In genomic region chr12:15811682-15812081, GRCm38 (mm10) we compare ENCODE assay signal across 8 mouse cellular contexts. TPM values are rescaled to one million over a fixed set of nuclear protein-coding genes. Genes with fewer than 3 reads are reported as not detected.
DNase-seq lines count a peak whose midpoint lies in the region; ATAC-seq and TF ChIP-seq lines count a peak whose summit lies in the region.

No protein-coding gene starts in this region.

- TF ChIP-seq CTCF in olfactory bulb, adult 2 months (IDR thresholded peaks at IDR 0.05; ENCODE audit: insufficient read depth, low read depth, low read length) = no peak

- H3K27ac ChIP-seq in embryonic facial prominence, embryonic 11.5 days (replicated peaks; ENCODE audit: low read depth, low read length) = no peak overlapping the region
- peak overlapping the region; percentile 99 for H3K27ac ChIP-seq in hindbrain, embryonic 13.5 days
- no peak overlapping the region for H3K27ac ChIP-seq in limb, embryonic 14.5 days (replicated peaks; ENCODE audit: low read depth, low read length)
- H3K27ac ChIP-seq in olfactory bulb, adult 2 months (ENCODE audit: insufficient read depth, low read depth, low read length) = peak overlapping the region; percentile 57

- intact Hi-C loops in heart, postnatal 25 days (cut with DNase I) = loop anchor here (5.0 to 10.0 kb wide), 3 partner anchors 69 to 203 kb away; no protein-coding TSS in a partner anchor

- H3K4me1 ChIP-seq in embryonic facial prominence, embryonic 11.5 days (ENCODE audit: control insufficient read depth, insufficient read depth, low read length) = no peaks in the 10 kb centered on the region; the same call in 1 of the 2 replicates
- peaks cover 57% of the 10 kb centered on the region for H3K4me1 ChIP-seq in hindbrain, embryonic 13.5 days (replicated peaks)
- peaks cover 25% of the 10 kb centered on the region for H3K4me1 ChIP-seq in limb, embryonic 14.5 days (ENCODE audit: control insufficient read depth, insufficient read depth, low read length)
- H3K4me1 ChIP-seq in olfactory bulb, adult 2 months (ENCODE audit: control insufficient read depth, insufficient read depth, low read length) = peaks cover 14% of the 10 kb centered on the region

- H3K4me2 ChIP-seq in embryonic facial prominence, embryonic 11.5 days (ENCODE audit: low read depth, low read length) = peak overlapping the region; percentile 5
- H3K4me2 ChIP-seq in hindbrain, embryonic 13.5 days = peak overlapping the region; percentile 86
- peak overlapping the region; percentile 73 for H3K4me2 ChIP-seq in limb, embryonic 14.5 days (replicated peaks; ENCODE audit: low read depth, low read length, severe bottlenecking)

- no peak overlapping the region for H3K4me3 ChIP-seq in embryonic facial prominence, embryonic 11.5 days (ENCODE audit: low read depth, low read length)
- peak overlapping the region; percentile 88 for H3K4me3 ChIP-seq in hindbrain, embryonic 13.5 days
- peak overlapping the region; percentile 67 for H3K4me3 ChIP-seq in limb, embryonic 14.5 days (replicated peaks; ENCODE audit: low read length)
- H3K4me3 ChIP-seq in olfactory bulb, adult 2 months (ENCODE audit: insufficient read depth, low read depth, low read length) = peak overlapping the region; percentile 22

- H3K9ac ChIP-seq in embryonic facial prominence, embryonic 11.5 days (replicated peaks; ENCODE audit: low read length) = no peak overlapping the region
- peak overlapping the region; percentile 98 for H3K9ac ChIP-seq in hindbrain, embryonic 13.5 days
- H3K9ac ChIP-seq in limb, embryonic 14.5 days (ENCODE audit: low read depth, low read length, severe bottlenecking) = peak overlapping the region; percentile 22; the same call in 1 of the 2 replicates

- WGBS in embryonic facial prominence, embryonic 11.5 days = 10% methylated on average over 4 of the region's 4 CpGs
- WGBS in hindbrain, embryonic 13.5 days = 11% methylated on average over 4 of the region's 4 CpGs
- WGBS in limb, embryonic 14.5 days = 28% methylated on average over 4 of the region's 4 CpGs
- WGBS in olfactory bulb, adult 2 months = 25% methylated on average over 4 of the region's 4 CpGs

- no peaks in the 10 kb centered on the region for H3K9me3 ChIP-seq in embryonic facial prominence, embryonic 11.5 days (replicated peaks; ENCODE audit: control insufficient read depth, low read length)
- no peaks in the 10 kb centered on the region for H3K9me3 ChIP-seq in hindbrain, embryonic 13.5 days
- H3K9me3 ChIP-seq in limb, embryonic 14.5 days (ENCODE audit: control insufficient read depth, low read length) = no peaks in the 10 kb centered on the region

- no peaks in the 10 kb centered on the region for H3K36me3 ChIP-seq in embryonic facial prominence, embryonic 11.5 days (replicated peaks; ENCODE audit: control insufficient read depth, insufficient read depth, low read depth, low read length)
- H3K36me3 ChIP-seq in hindbrain, embryonic 13.5 days = peaks cover 32% of the 10 kb centered on the region
- peaks cover 30% of the 10 kb centered on the region for H3K36me3 ChIP-seq in limb, embryonic 14.5 days (ENCODE audit: control insufficient read depth, insufficient read depth, low read length)

- no peaks in the 10 kb centered on the region for H3K27me3 ChIP-seq in embryonic facial prominence, embryonic 11.5 days (ENCODE audit: control insufficient read depth, insufficient read depth, low read length)
- H3K27me3 ChIP-seq in hindbrain, embryonic 13.5 days = no peaks in the 10 kb centered on the region
- H3K27me3 ChIP-seq in limb, embryonic 14.5 days (ENCODE audit: control insufficient read depth, insufficient read depth, low read length) = no peaks in the 10 kb centered on the region

- no peak for TF ChIP-seq POLR2A in limb, embryonic 14.5 days (IDR thresholded peaks at IDR 0.05; ENCODE audit: borderline replicate concordance, extremely low read depth, insufficient read depth, insufficient read length)
- no peak for TF ChIP-seq POLR2A in olfactory bulb, adult 2 months (IDR thresholded peaks at IDR 0.05; ENCODE audit: insufficient read depth, low read depth, low read length)

- ATAC-seq in embryonic facial prominence, embryonic 11.5 days (replicated peaks; ENCODE audit: insufficient number of reproducible peaks, low FRiP score, low TSS enrichment, low read depth) = no peak
- no peak for ATAC-seq in hindbrain, embryonic 13.5 days (ENCODE audit: low FRiP score)
- no peak for ATAC-seq in limb, embryonic 14.5 days (ENCODE audit: low FRiP score, low read depth)
- ATAC-seq in erythroid progenitor cell, adult 5-6 weeks (replicated peaks; ENCODE audit: low FRiP score, poor library complexity, severe bottlenecking) = no peak

- peak; percentile 90 for DNase-seq in heart, adult 11 months
- DNase-seq in heart, postnatal 25 days (ENCODE audit: low spot score) = no peak
- DNase-seq in embryonic facial prominence, embryonic 11.5 days (ENCODE audit: low spot score) = peak; percentile 33
- DNase-seq in limb, embryonic 14.5 days (ENCODE audit: low spot score) = peak; percentile 38
- DNase-seq in cerebellum, adult 9-10 months = no peak

RNA-seq across cellular contexts. Expression of gene Trib2, which starts 5.0 kb away (rescaled TPM):
- 10 to 100 TPM; 39.1 to 41.1 TPM for total RNA-seq in heart, postnatal 25 days (2021)
- 60.1 and 61.7 TPM in 2 replicates for polyA plus RNA-seq in embryonic facial prominence, embryonic 11.5 days (2014; fragmentation: Nextera tagmentation; extraction: Ambion mirVana)
- 128 and 135 TPM in 2 replicates for polyA plus RNA-seq in hindbrain, embryonic 13.5 days (2015; fragmentation: Nextera tagmentation; extraction: Ambion mirVana)
- 44.7 and 53.0 TPM in 2 replicates for polyA plus RNA-seq in limb, embryonic 14.5 days (2012; rRNA removed)
- 64.2 and 71.1 TPM in 2 replicates for polyA plus RNA-seq in limb, embryonic 14.5 days (2014; fragmentation: Nextera tagmentation; extraction: Ambion mirVana)
- not detected in 2 replicates for polyA plus RNA-seq in olfactory bulb, adult 2 months (2012; ENCODE audit: insufficient read depth, insufficient read length, low replicate concordance, missing spikeins)
- 4.3 and 8.0 TPM in 2 replicates for total RNA-seq in erythroid progenitor cell, adult 5-6 weeks (2015; ENCODE audit: low replicate concordance)
- total RNA-seq in erythroid progenitor cell, adult 5-6 weeks (2017; ENCODE audit: low replicate concordance) = 4.5 and 5.3 TPM in 2 replicates

Comparison
In these comparisons a context has a peak if more than half of its experiments do, and no peak if none do; other contexts are left out.
1. DNase-seq: peak in heart, adult 11 months (single experiment), embryonic facial prominence, embryonic 11.5 days (single experiment) and limb, embryonic 14.5 days (single experiment); none in heart, postnatal 25 days (single experiment) and cerebellum, adult 9-10 months (single experiment).
2. H3K27ac ChIP-seq: peak in hindbrain, embryonic 13.5 days (single experiment) and olfactory bulb, adult 2 months (single experiment); none in embryonic facial prominence, embryonic 11.5 days (single experiment) and limb, embryonic 14.5 days (single experiment).
3. H3K4me2 ChIP-seq: peak in every context shown above with its lines; median percentile 86 in hindbrain, embryonic 13.5 days; 73 in limb, embryonic 14.5 days; 5 in embryonic facial prominence, embryonic 11.5 days.